Mouse (Mus musculus) hindbrain, postnatal 0 days (tissue): ENCODE measurements around the gene Gjd3. TPM values are rescaled to one million over a fixed set of nuclear protein-coding genes. Genes with fewer than 3 reads are reported as not detected.

Experiments
- ATAC-seq: fragments of 200-750 bp; cut with Nextera tagmentation; 2 replicates; pipeline ENCODE4 v1.8.0; 2017; ENCODE audit warnings: mild to moderate bottlenecking, moderate TSS enrichment, moderate library complexity
- DNase-seq: peaks from one replicate; pipeline ENCODE4 v3.0.0-alpha.2; 2015; ENCODE audit warnings: low spot score
- H3K27ac ChIP-seq: fragments of 300-500 bp; sonication (generic); 2 replicates; pipeline ENCODE4 v1.5.1; 2014; ENCODE audit warnings: mild to moderate bottlenecking
- H3K27me3 ChIP-seq: fragments of 300-500 bp; sonication (generic); 2 replicates; pipeline ENCODE4 v1.6.1; 2014; ENCODE audit warnings: low read length, mixed read lengths; ENCODE audit not compliant: insufficient read depth
- H3K36me3 ChIP-seq: fragments of 300-500 bp; sonication (generic); 2 replicates; pipeline ENCODE4 v1.6.1; 2014; ENCODE audit warnings: low read length, mixed read lengths; ENCODE audit not compliant: insufficient read depth
- H3K4me1 ChIP-seq: fragments of 300-500 bp; sonication (generic); 2 replicates; pipeline ENCODE4 v1.6.1; 2014; ENCODE audit warnings: antibody characterized with exemption, low read length, mixed read lengths; ENCODE audit not compliant: insufficient read depth
- H3K4me2 ChIP-seq: fragments of 300-500 bp; sonication (generic); 2 replicates; pipeline ENCODE4 v1.6.1; 2014; ENCODE audit warnings: low read depth, mild to moderate bottlenecking, low read length, moderate library complexity, mixed read lengths
- H3K4me3 ChIP-seq: fragments of 300-500 bp; sonication (generic); 2 replicates; pipeline ENCODE4 v1.5.1; 2014; ENCODE audit warnings: low read length
- H3K9ac ChIP-seq: fragments of 300-500 bp; sonication (generic); replicated peaks from 2 replicates; pipeline ENCODE4 v1.6.1; 2014; ENCODE audit warnings: mild to moderate bottlenecking, low read length, moderate library complexity, mixed read lengths
- H3K9me3 ChIP-seq: fragments of 300-500 bp; sonication (generic); 2 replicates; pipeline ENCODE4 v1.6.1; 2016; ENCODE audit warnings: low read length, mixed read lengths
- CTCF ChIP-seq: IDR thresholded peaks from 2 replicates; pipeline ENCODE4 v1.5.1; 2016; ENCODE audit warnings: antibody characterized with exemption, control low read depth, low read depth
- WGBS: fragments of 180-500 bp; shearing (Covaris S2); extraction: QIAGEN DNeasy Blood & Tissue Kit; methylation state at CpG from one replicate; pipeline ENCODE4 v1.1.7; 2014; 5-methylcytosine and 5-hydroxymethylcytosine counted together
- polyA plus RNA-seq: library from polyadenylated mRNA; unstranded; fragments of >200 nt; fragmentation: Nextera tagmentation; extraction: Ambion mirVana; gene quantifications from 2 replicates; pipeline ENCODE4 v1.2.1, GENCODE M21; 2015
- total RNA-seq: library from RNA; depleted of rRNA; stranded (reverse); fragments of >200 nt; gene quantifications from 2 replicates; pipeline ENCODE4 v1.2.3, GENCODE M21; 2014

Gene Gjd3
- total and polyA plus RNA-seq, 2 experiments from 2014 or later: 5.0 to 5.9 TPM

GRCm38 (mm10) chr11:99022384-99022933 lies 39.6 kb upstream of the Gjd3 start:
- Histone ChIP-seq H3K27me3 (no peaks in the 10 kb centered on the region), H3K4me2 (peak overlapping the region; percentile 81), H3K36me3 (no peaks in the 10 kb centered on the region), H3K9me3 (no peaks in the 10 kb centered on the region), H3K4me3 (peak overlapping the region; percentile 66), H3K9ac (no peak overlapping the region), H3K4me1 (0 out of 2 replicates have a peak, but pooled peaks cover 5% of the 10 kb centered on the region), H3K27ac (no peak overlapping the region)
- no peak for TF ChIP-seq CTCF
- DNase-seq (no peak), ATAC-seq (no peak)
- whole genome bisulfite sequencing: 81% methylated on average over 5 of the region's 5 CpGs

GRCm38 (mm10) chr11:99019844-99020243 lies 37.0 kb upstream of the Gjd3 start:
- Histone ChIP-seq H3K9me3 (no peaks in the 10 kb centered on the region), H3K4me3 (no peak overlapping the region), H3K4me1 (0 out of 2 replicates have a peak, but pooled peaks cover 5% of the 10 kb centered on the region), H3K27ac (no peak overlapping the region), H3K9ac (no peak overlapping the region), H3K4me2 (no peak overlapping the region), H3K27me3 (no peaks in the 10 kb centered on the region), H3K36me3 (no peaks in the 10 kb centered on the region)
- no peak for ATAC-seq
- no peak for DNase-seq
- whole genome bisulfite sequencing: 94% methylated on average over 6 of the region's 6 CpGs
- TF ChIP-seq CTCF: no peak

GRCm38 (mm10) chr11:99013856-99014255 lies 31.0 kb upstream of the Gjd3 start:
- ATAC-seq (no peak), DNase-seq (no peak)
- Histone ChIP-seq H3K27me3 (no peaks in the 10 kb centered on the region), H3K36me3 (no peaks in the 10 kb centered on the region), H3K4me1 (no peaks in the 10 kb centered on the region), H3K9me3 (no peaks in the 10 kb centered on the region), H3K27ac (no peak overlapping the region), H3K4me3 (no peak overlapping the region), H3K9ac (no peak overlapping the region), H3K4me2 (no peak overlapping the region)
- TF ChIP-seq CTCF: no peak
- WGBS: 92% methylated on average over 1 of the region's 1 CpGs

GRCm38 (mm10) chr11:99010706-99011105 lies 27.9 kb upstream of the Gjd3 start:
- Histone ChIP-seq H3K36me3 (no peaks in the 10 kb centered on the region), H3K4me1 (no peaks in the 10 kb centered on the region), H3K4me3 (no peak overlapping the region), H3K9ac (no peak overlapping the region), H3K27ac (no peak overlapping the region), H3K4me2 (no peak overlapping the region), H3K9me3 (no peaks in the 10 kb centered on the region), H3K27me3 (no peaks in the 10 kb centered on the region)
- no peak for TF ChIP-seq CTCF
- 96% methylated on average over 5 of the region's 5 CpGs for WGBS
- no peak for ATAC-seq
- DNase-seq: no peak

- 90% methylated on average over 4 of the region's 4 CpGs for WGBS
- Histone ChIP-seq H3K9me3 (no peaks in the 10 kb centered on the region), H3K27me3 (no peaks in the 10 kb centered on the region), H3K4me2 (no peak overlapping the region), H3K36me3 (no peaks in the 10 kb centered on the region), H3K27ac (no peak overlapping the region), H3K4me3 (no peak overlapping the region), H3K4me1 (no peaks in the 10 kb centered on the region), H3K9ac (no peak overlapping the region)
- DNase-seq: no peak
- no peak for ATAC-seq
- no peak for TF ChIP-seq CTCF
These were observed 27.3 kb upstream of the Gjd3 start for GRCm38 (mm10) chr11:99010124-99010523.

- Histone ChIP-seq H3K9me3 (no peaks in the 10 kb centered on the region), H3K9ac (no peak overlapping the region), H3K4me1 (no peaks in the 10 kb centered on the region), H3K27me3 (no peaks in the 10 kb centered on the region), H3K4me3 (no peak overlapping the region), H3K36me3 (no peaks in the 10 kb centered on the region), H3K4me2 (no peak overlapping the region), H3K27ac (no peak overlapping the region)
- ATAC-seq: no peak
- TF ChIP-seq CTCF: no peak
- DNase-seq: no peak
- 88% methylated on average over 9 of the region's 9 CpGs for WGBS
These were observed 24.0 kb upstream of the Gjd3 start for GRCm38 (mm10) chr11:99006788-99007187.

DNA sequence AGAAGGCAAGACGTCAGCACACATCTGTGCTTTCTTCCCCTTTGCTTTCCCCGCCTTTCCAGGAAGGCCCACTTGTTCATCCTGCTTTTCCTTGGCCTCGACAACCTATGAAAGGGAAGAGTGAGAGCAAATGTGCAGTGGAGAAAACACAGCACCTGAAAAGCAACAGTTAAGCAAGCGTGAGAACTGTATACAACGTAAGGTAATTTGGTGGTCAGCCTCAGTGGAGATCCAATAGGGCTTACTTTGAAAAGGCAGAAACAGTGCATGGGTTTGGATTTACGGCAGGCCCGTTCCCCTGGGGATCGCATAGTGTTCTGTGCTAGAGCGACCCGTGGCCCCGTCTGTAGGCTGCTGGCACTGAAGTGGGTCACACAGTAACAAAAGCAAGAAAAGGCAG lies 16.4 kb upstream of the Gjd3 start:
- WGBS: 87% methylated on average over 11 of the region's 11 CpGs

More for the DNA sequence above, 16.4 kb upstream of the Gjd3 start:
- Histone ChIP-seq H3K4me3 (no peak overlapping the region), H3K36me3 (no peaks in the 10 kb centered on the region), H3K4me2 (no peak overlapping the region), H3K27me3 (no peaks in the 10 kb centered on the region), H3K9ac (no peak overlapping the region), H3K27ac (no peak overlapping the region), H3K9me3 (no peaks in the 10 kb centered on the region), H3K4me1 (no peaks in the 10 kb centered on the region)
- TF ChIP-seq CTCF: no peak
- no peak for DNase-seq
- ATAC-seq: no peak
